In the genomic region with DNA sequence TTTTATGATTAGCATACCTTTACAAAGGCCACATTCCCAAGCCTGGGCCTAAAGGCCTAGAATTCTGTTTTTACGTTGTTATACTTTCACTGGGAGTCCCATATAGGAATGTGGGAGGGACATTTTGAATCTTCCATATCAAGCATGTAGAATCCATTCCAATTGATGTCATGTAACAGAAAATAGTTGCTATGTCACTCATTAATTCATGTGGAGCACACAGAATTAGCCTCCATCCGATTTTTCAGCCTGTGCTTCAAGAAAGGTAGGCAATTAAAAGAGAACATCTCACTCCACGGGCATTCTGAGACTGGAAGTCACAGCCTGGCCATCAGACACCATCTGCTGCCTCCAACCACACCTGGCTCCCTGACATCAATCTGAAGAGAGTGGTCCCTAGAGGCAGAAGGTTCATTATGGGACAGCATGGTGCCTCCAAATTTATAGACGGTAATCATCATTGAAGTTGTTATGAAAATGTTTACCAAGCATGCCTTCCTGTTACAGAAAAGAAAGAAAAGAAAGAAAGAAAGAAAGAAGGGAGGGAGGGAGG, we compare ENCODE assay signal across 18 mouse cellular contexts.
A peak's percentile ranks its signal among the peaks of the same experiment; 100 is the strongest.
DNase-seq lines count a peak whose midpoint lies in the region; ATAC-seq and TF ChIP-seq lines count a peak whose summit lies in the region.
"Had no signal": no experiment of that assay in that cellular context is flagged by ENCODE, and none has a peak within 500 bp of the region (broad histone marks: within the 10 kb centered on the region; RNA-seq: fewer than 3 reads in every experiment).

No protein-coding gene starts in this region.

- 40% methylated on average over 4 of the region's 4 CpGs for WGBS in hindbrain, embryonic 13.5 days
- 44% methylated on average over 4 of the region's 4 CpGs for WGBS in liver, embryonic 12.5 days (ENCODE audit: insufficient replicate concordance)

- no peaks in the 10 kb centered on the region for H3K4me1 ChIP-seq in ES-Bruce4 (ENCODE audit: control insufficient read depth, insufficient read depth, low read length)
- H3K4me1 ChIP-seq in hindbrain, embryonic 13.5 days (replicated peaks), result no peaks in the 10 kb centered on the region
- no peaks in the 10 kb centered on the region for H3K4me1 ChIP-seq in liver, embryonic 12.5 days
- H3K4me1 ChIP-seq: heart, embryonic 13.5 days; intestine, embryonic 15.5 days; liver, embryonic 15.5 days; midbrain, embryonic 12.5 days; stomach, embryonic 15.5 days had no signal

- DNase-seq in ES-CJ7 (ENCODE audit: low read depth, low spot score), result peak; percentile 21
- peak; percentile 6 to 11 for DNase-seq in cerebellum, adult 18-20 months
- no peak for DNase-seq in adrenal gland, postnatal 10 days
- DNase-seq in Muller cell, postnatal 12 days (ENCODE audit: inconsistent ontology term), result no peak
- DNase-seq: adrenal gland, adult 2 months; embryo, embryonic 11 days; gastrocnemius, postnatal 10 days; heart, adult 18-20 months; heart, postnatal 36 days had no signal

- TF ChIP-seq POLR2A in ES-Bruce4 (IDR thresholded peaks at IDR 0.05; ENCODE audit: insufficient read depth, low read length), result no peak

- no peaks in the 10 kb centered on the region for H3K36me3 ChIP-seq in ES-Bruce4 (ENCODE audit: control insufficient read depth, insufficient read depth, low read length, poor library complexity, severe bottlenecking)
- H3K36me3 ChIP-seq in hindbrain, embryonic 13.5 days, result no peaks in the 10 kb centered on the region
- no peaks in the 10 kb centered on the region for H3K36me3 ChIP-seq in liver, embryonic 12.5 days
- H3K36me3 ChIP-seq: heart, embryonic 13.5 days; intestine, embryonic 15.5 days; liver, embryonic 15.5 days; midbrain, embryonic 12.5 days; stomach, embryonic 15.5 days had no signal

- peak overlapping the region; percentile 72 for H3K27ac ChIP-seq in ES-Bruce4 (ENCODE audit: insufficient read depth, low read length)
- no peak overlapping the region for H3K27ac ChIP-seq in hindbrain, embryonic 13.5 days
- no peak overlapping the region for H3K27ac ChIP-seq in liver, embryonic 12.5 days
- H3K27ac ChIP-seq: heart, embryonic 13.5 days; intestine, embryonic 15.5 days; liver, embryonic 15.5 days; midbrain, embryonic 12.5 days; stomach, embryonic 15.5 days had no signal

- peak; percentile 75; the same call in 1 of the 2 replicates for TF ChIP-seq EP300 in ES-Bruce4 (IDR thresholded peaks at IDR 0.05; ENCODE audit: insufficient read depth, low read depth, low read length)

- H3K9me3 ChIP-seq in ES-Bruce4 (replicated peaks; ENCODE audit: control insufficient read depth, insufficient read depth, low read length, poor library complexity, severe bottlenecking), result no peaks in the 10 kb centered on the region; the same call in 1 of the 2 replicates
- no peaks in the 10 kb centered on the region for H3K9me3 ChIP-seq in hindbrain, embryonic 13.5 days
- H3K9me3 ChIP-seq in liver, embryonic 12.5 days (replicated peaks), result no peaks in the 10 kb centered on the region
- H3K9me3 ChIP-seq: heart, embryonic 13.5 days; intestine, embryonic 15.5 days; liver, embryonic 15.5 days; midbrain, embryonic 12.5 days; stomach, embryonic 15.5 days had no signal

- no peak overlapping the region for H3K4me2 ChIP-seq in hindbrain, embryonic 13.5 days
- H3K4me2 ChIP-seq in liver, embryonic 12.5 days, result no peak overlapping the region
- H3K4me2 ChIP-seq: heart, embryonic 13.5 days; intestine, embryonic 15.5 days; liver, embryonic 15.5 days; midbrain, embryonic 12.5 days; stomach, embryonic 15.5 days had no signal

- H3K4me3 ChIP-seq in ES-Bruce4 (ENCODE audit: low read depth, low read length), result no peak overlapping the region
- no peak overlapping the region for H3K4me3 ChIP-seq in hindbrain, embryonic 13.5 days
- no peak overlapping the region for H3K4me3 ChIP-seq in liver, embryonic 12.5 days
- H3K4me3 ChIP-seq: heart, embryonic 13.5 days; intestine, embryonic 15.5 days; liver, embryonic 15.5 days; midbrain, embryonic 12.5 days; stomach, embryonic 15.5 days had no signal

- ATAC-seq in hindbrain, embryonic 13.5 days (ENCODE audit: low FRiP score), result 0 out of 2 replicates have a peak, but pooled peaks have one; percentile 39
- ATAC-seq in liver, embryonic 12.5 days, result no peak
- no peak for ATAC-seq in erythroid progenitor cell, adult 5-6 weeks (replicated peaks; ENCODE audit: low FRiP score, poor library complexity, severe bottlenecking)
- ATAC-seq: intestine, embryonic 15.5 days had no signal

- H3K9ac ChIP-seq in ES-Bruce4 (ENCODE audit: low read depth, poor library complexity, severe bottlenecking), result no peak overlapping the region
- H3K9ac ChIP-seq in hindbrain, embryonic 13.5 days, result no peak overlapping the region
- H3K9ac ChIP-seq in liver, embryonic 12.5 days, result no peak overlapping the region
- H3K9ac ChIP-seq: heart, embryonic 13.5 days; intestine, embryonic 15.5 days; liver, embryonic 15.5 days; midbrain, embryonic 12.5 days; stomach, embryonic 15.5 days had no signal

- no peaks in the 10 kb centered on the region for H3K27me3 ChIP-seq in ES-Bruce4 (ENCODE audit: control insufficient read depth, insufficient read depth, low read length, poor library complexity, severe bottlenecking)
- no peaks in the 10 kb centered on the region for H3K27me3 ChIP-seq in hindbrain, embryonic 13.5 days
- no peaks in the 10 kb centered on the region for H3K27me3 ChIP-seq in liver, embryonic 12.5 days (replicated peaks)
- H3K27me3 ChIP-seq: heart, embryonic 13.5 days; intestine, embryonic 15.5 days; liver, embryonic 15.5 days; midbrain, embryonic 12.5 days; stomach, embryonic 15.5 days had no signal

- no peak for TF ChIP-seq CTCF in ES-Bruce4 (IDR thresholded peaks at IDR 0.05; ENCODE audit: low read depth, low read length)

Comparison
In these comparisons a context has a peak if more than half of its experiments do, and no peak if none do; other contexts are left out.
1. DNase-seq: peak in ES-CJ7 (single experiment) and cerebellum, adult 18-20 months (2 of 2); none in adrenal gland, postnatal 10 days (single experiment) and Muller cell, postnatal 12 days (single experiment).